Mouse (Mus musculus) megakaryocyte, embryonic 14.5 days (primary cell): ENCODE measurements around the gene Olfr1441.

Experiments used
- FLI1 ChIP-seq: IDR thresholded peaks from 2 replicates; pipeline ENCODE4 v1.6.1; 2012; ENCODE audit warnings: low read length, inconsistent platforms, mixed read lengths
- GATA1 ChIP-seq: IDR thresholded peaks from 3 replicates; pipeline ENCODE4 v1.6.1; 2012; ENCODE audit warnings: mixed read lengths, low read length, inconsistent platforms, borderline replicate concordance

GRCm38 (mm10) chr19:12442560-12442959 lies 25.3 kb downstream of the Olfr1441 start:
- TF ChIP-seq GATA1 (no peak), FLI1 (peak; percentile 56; the same call in 1 of the 2 replicates)
